Mouse (Mus musculus) C2C12 (cell line): ENCODE measurements around the gene E2f3.

Experiments used
- CEBPB ChIP-seq: IDR thresholded peaks from one replicate; pipeline ENCODE4 v1.6.1; 2011; ENCODE audit warnings: low read depth, mild to moderate bottlenecking, control low read depth, moderate library complexity
- FOSL1 ChIP-seq: IDR thresholded peaks from one replicate; pipeline ENCODE4 v1.8.0; 2011; ENCODE audit warnings: mild to moderate bottlenecking, low read length; ENCODE audit not compliant: poor library complexity, insufficient read depth, severe bottlenecking
- MAX ChIP-seq: IDR thresholded peaks from one replicate; pipeline ENCODE4 v1.6.1; 2011; ENCODE audit warnings: mild to moderate bottlenecking, control low read depth

- TF ChIP-seq CEBPB (no peak), FOSL1 (no peak), MAX (no peak)
Measured at GRCm38 (mm10) chr13:29956821-29957421, 28.9 kb downstream of the E2f3 start.
